In the genomic region with DNA sequence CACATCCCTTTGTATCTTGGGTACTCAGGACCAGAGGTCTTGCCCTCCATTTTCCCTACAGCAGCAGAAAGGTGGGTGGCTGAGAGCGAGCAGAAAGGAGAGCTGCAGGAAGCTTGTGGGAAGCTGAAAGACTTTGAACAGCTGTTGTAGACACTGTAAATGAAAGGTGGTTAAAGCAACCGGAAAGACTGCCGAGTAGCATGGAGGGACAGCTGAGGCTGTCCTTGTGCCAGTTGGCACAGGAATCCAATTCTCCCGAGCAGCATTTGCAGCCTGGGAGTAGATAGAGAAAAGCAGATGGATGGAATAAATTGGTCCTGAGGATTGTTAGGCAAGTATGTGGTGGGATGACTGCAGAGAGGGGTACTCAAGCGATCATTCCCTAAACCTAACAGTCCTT, we compare ENCODE assay signal across 10 mouse cellular contexts.
DNase-seq lines count a peak whose midpoint lies in the region; ATAC-seq and TF ChIP-seq lines count a peak whose summit lies in the region.
"Had no signal": no experiment of that assay in that cellular context is flagged by ENCODE, and none has a peak within 500 bp of the region (broad histone marks: within the 10 kb centered on the region; RNA-seq: fewer than 3 reads in every experiment).

No protein-coding gene starts in this region.

- DNase-seq in frontal cortex, postnatal 25 days (ENCODE audit: low spot score in 2 of 2) = no peak
- DNase-seq in Muller cell, postnatal 12 days (ENCODE audit: inconsistent ontology term) = peak; percentile 7
- DNase-seq in cerebellum, postnatal 14 days = peak; percentile 75 to 79
- DNase-seq in left cerebral cortex, adult 9 months (ENCODE audit: low spot score in 2 of 2) = peak; percentile 44 to 69
- no peak for DNase-seq in urinary bladder, postnatal 10 days (ENCODE audit: low spot score)
- no peak for DNase-seq in spleen, adult 12 weeks (ENCODE audit: low spot score)
- DNase-seq in liver, postnatal 0 days = no peak
- DNase-seq: lung, embryonic 14.5 days had no signal

- WGBS in liver, postnatal 0 days (ENCODE audit: insufficient replicate concordance) = 74% methylated on average over 5 of the region's 5 CpGs

- no peaks in the 10 kb centered on the region for H3K4me1 ChIP-seq in liver, postnatal 0 days (ENCODE audit: insufficient read depth)
- H3K4me1 ChIP-seq: neural tube, embryonic 12.5 days had no signal

- H3K27ac ChIP-seq in liver, postnatal 0 days (ENCODE audit: low read depth) = no peak overlapping the region
- H3K27ac ChIP-seq: neural tube, embryonic 12.5 days had no signal

- H3K9me3 ChIP-seq in liver, postnatal 0 days (ENCODE audit: low read length) = no peaks in the 10 kb centered on the region
- H3K9me3 ChIP-seq: neural tube, embryonic 12.5 days had no signal

- no peak for TF ChIP-seq EP300 in liver, postnatal 0 days (IDR thresholded peaks at IDR 0.05; ENCODE audit: low read depth)

- peak; percentile 86 for ATAC-seq in frontal cortex, adult (ENCODE audit: low TSS enrichment)
- no peak for ATAC-seq in liver, postnatal 0 days

- H3K36me3 ChIP-seq in liver, postnatal 0 days (replicated peaks; ENCODE audit: insufficient read depth, low read length) = no peaks in the 10 kb centered on the region
- H3K36me3 ChIP-seq: neural tube, embryonic 12.5 days had no signal

- H3K27me3 ChIP-seq in liver, postnatal 0 days (ENCODE audit: insufficient read depth, low read length) = no peaks in the 10 kb centered on the region
- H3K27me3 ChIP-seq: neural tube, embryonic 12.5 days had no signal

- no peak for TF ChIP-seq CTCF in liver, postnatal 0 days (IDR thresholded peaks at IDR 0.05; ENCODE audit: low read depth)

- H3K9ac ChIP-seq in liver, postnatal 0 days (replicated peaks) = no peak overlapping the region
- H3K9ac ChIP-seq: lung, embryonic 14.5 days; neural tube, embryonic 12.5 days had no signal

- H3K4me2 ChIP-seq in liver, postnatal 0 days (ENCODE audit: low read depth, low read length) = no peak overlapping the region
- H3K4me2 ChIP-seq: lung, embryonic 14.5 days; neural tube, embryonic 12.5 days had no signal

- no peak overlapping the region for H3K4me3 ChIP-seq in liver, postnatal 0 days (ENCODE audit: low read depth, low read length)
- H3K4me3 ChIP-seq: neural tube, embryonic 12.5 days had no signal

Comparison
In these comparisons a context has a peak if more than half of its experiments do, and no peak if none do; other contexts are left out.
1. DNase-seq: peak in Muller cell, postnatal 12 days (single experiment), cerebellum, postnatal 14 days (2 of 2) and left cerebral cortex, adult 9 months (2 of 2); none in frontal cortex, postnatal 25 days (0 of 2), urinary bladder, postnatal 10 days (single experiment), spleen, adult 12 weeks (single experiment) and liver, postnatal 0 days (single experiment).